Mouse (Mus musculus): ENCODE data around the gene Wdr81. TPM values are rescaled to one million over a fixed set of nuclear protein-coding genes. Genes with fewer than 3 reads are reported as not detected.

The Wdr81 gene
- total RNA-seq, 2 experiments from 2014 or later: 22.5 TPM

DNA sequence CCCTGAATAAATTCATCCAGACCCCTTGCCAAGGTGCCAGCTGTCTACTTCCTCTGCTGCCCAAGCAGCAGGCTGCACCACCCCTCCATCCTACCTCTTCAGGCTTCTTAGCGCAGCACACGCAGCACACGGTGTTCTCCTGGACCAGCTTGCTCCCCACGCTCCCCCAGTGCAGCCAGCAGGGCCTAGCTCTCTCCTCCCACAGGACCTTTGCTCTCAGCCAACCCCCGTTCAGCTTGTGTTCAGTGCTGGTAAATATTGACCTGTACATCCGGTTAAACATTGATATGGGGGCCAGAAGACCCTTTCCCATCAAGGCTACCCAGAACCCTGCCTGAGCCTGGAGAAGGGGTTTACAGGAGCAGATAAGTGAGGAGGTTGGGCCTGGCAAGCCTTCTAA is 15.2 kb downstream of the Wdr81 start, which contains the start of gene Serpinf2:
TSS of gene Serpinf2 (minus strand) at position 229 of the 400 bp plus-strand sequence.
- no peak for DNase-seq (ENCODE audit: low spot score in 2 of 2)

DNA sequence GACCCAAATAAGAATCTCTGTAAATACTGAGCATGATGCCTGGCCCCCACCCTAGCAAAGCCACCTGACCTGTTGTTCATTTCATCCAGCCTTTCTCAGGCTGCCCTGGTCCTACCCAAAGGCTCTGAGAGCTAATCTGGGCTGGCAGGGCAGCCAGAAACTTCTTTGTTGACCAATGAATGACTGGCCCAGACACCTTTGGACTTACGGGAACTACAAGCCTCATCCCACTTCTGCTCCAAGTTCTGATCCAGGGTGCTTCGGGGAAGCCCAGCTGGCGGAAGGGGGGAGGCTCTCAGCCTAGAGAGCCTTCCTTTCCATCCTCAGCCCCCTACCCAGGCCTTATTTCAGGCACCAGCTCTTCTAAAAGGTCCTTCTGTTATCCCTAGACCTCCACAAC is 15.7 kb downstream of the Wdr81 start:
- DNase-seq (ENCODE audit: low spot score in 2 of 2): no peak

DNA sequence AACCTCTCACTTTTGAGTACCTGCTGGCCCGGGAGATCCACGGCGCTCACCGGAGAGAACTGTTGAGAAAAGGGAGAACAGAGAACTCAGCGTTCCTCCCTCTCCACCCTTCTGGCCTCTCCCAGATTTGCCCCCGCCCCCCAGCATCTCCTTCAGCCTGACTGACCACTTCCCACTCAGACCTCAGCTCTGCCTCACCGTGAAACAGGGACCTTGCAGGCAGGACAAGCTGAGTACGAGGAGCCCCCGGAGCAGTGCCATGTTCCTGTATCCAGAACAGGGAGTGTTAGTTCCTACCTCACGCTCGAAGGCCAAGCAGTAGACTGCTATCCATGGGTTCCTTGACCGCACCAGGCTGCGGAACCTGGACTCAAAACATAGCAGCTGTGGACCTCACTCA is 16.3 kb downstream of the Wdr81 start:
- no peak for DNase-seq (ENCODE audit: low spot score in 2 of 2)

DNA sequence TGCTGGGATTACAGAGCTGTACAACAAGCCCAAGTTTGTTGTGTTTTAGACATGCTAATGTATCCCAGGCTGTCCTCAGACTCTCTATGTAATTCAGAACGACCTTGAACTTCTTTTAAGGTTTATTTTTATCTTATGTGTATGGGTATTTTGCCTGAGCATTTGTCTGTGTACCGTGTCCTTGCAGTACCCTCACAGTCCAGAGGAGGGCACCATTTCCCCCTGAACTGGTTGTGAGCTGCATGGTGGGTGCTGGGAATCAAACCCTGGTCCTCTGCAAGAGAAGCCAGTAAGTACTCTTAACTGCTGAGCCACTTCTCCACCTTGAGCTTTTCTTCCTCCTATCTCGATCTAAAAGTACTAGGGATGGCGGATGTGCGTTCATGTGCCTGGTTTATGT is 20.4 kb downstream of the Wdr81 start:
- no peak for DNase-seq (ENCODE audit: low spot score in 2 of 2)

DNA sequence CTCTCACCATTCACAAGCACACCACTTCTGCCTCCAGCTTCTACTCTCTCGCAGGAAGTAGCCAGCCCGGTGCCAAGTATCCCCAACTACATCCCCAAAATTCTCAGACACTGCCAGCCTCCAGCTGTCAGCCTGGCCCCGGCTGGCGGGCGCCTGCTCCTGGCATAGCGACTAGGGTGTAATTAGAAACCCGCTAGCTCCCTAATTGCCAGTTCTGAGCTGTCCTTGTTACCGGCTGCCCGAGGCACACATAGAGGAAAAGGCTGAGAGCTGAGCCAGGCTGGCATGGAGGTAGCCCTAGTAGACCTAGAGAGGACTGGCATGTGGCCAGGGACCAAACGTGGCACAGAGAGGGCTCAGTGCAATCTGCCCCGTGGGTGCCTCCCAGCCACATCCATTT is 23.2 kb downstream of the Wdr81 start:
- peak; percentile 81 to 95 for DNase-seq (ENCODE audit: low spot score in 2 of 2)

DNA sequence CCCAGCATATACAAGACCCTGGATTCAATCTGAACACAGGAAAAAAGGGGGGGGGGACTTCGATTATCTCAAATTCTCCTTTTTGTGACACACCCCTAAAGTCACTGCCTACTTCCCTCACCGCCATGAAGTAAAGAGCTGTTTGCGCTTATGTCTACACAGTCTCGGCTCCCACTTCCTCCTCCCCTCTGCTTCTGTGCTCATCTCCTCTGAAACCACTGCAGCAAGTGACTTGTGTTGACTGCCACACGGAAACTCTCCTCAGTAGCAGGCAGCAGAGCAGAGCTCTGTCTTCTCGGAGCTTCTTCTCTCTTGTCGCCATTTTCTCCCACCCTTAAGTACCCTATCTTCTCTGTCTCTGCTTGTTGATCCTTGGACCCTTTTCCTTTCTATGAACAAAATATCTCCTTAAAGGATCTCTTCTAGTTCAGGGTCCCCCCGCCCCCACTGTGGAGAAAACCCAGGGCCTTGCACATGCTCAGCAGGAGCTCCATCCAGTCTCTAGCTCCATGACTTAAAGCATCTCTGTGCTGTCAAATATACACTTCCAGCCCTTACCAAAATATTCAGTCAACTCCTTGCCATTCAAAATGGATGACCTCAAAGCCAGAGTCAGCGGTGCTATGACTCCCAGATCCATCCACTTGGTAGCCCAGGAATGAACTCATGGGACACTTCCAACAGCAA is 25.4 kb downstream of the Wdr81 start:
- DNase-seq (ENCODE audit: low spot score in 2 of 2): no peak

DNA sequence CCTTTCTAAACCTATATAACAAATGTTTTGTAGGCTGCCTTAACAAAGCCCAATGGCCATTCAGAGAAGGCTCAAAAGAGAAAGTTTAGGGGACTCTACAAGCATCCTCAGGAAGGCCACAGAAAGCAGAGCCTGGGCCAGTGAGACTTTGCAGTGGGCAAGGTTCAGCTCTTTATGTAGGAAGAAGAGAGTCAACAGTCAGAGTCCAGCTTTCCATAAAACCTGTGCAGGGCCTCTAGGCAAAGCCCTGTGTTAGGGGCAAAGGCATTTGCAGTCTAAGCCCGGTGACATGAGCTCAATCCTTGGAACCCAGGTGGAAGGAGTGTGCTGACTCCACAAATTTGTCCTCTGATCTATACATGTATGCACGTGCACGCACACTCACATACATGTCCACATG is 30.1 kb downstream of the Wdr81 start:
- no peak for DNase-seq (ENCODE audit: low spot score in 2 of 2)

DNA sequence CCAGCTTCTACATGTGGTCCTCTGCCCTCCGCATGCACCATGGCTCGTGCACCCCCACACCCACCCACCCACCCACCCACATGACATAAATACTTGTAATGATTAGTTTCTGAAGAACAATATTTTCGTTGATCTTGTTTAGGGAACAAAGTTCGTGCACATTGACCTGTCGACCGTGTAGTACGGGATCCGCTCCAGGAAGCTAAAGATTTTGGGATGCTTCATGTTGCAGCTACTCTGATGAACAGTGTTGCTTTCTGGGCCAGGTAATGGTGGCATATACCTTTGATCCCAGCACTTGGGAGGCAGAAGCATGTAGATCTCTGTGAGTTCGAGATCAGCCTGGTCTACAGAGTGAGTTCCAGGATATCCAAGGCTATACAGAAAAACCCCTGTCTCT is 30.5 kb downstream of the Wdr81 start:
- no peak for DNase-seq (ENCODE audit: low spot score in 2 of 2)

DNA sequence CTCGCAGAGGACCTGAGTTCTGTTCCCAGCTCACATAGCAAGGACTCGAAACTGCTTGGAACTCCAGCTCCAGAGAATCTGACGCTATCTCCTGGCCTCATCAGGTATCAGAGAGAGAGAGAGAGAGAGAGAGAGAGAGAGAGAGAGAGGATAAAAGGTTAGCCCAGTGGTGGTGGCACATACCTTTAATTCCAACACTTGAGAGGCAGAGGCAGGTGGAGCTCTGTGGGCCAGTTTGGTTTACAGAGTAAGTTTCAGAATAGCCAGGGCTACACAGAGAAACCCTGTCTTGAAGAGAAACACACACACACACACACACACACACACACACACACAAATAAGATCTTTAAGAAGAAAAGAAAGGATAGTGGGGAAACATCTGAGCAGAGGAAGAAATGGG is 31.4 kb downstream of the Wdr81 start:
- no peak for DNase-seq (ENCODE audit: low spot score in 2 of 2)

DNA sequence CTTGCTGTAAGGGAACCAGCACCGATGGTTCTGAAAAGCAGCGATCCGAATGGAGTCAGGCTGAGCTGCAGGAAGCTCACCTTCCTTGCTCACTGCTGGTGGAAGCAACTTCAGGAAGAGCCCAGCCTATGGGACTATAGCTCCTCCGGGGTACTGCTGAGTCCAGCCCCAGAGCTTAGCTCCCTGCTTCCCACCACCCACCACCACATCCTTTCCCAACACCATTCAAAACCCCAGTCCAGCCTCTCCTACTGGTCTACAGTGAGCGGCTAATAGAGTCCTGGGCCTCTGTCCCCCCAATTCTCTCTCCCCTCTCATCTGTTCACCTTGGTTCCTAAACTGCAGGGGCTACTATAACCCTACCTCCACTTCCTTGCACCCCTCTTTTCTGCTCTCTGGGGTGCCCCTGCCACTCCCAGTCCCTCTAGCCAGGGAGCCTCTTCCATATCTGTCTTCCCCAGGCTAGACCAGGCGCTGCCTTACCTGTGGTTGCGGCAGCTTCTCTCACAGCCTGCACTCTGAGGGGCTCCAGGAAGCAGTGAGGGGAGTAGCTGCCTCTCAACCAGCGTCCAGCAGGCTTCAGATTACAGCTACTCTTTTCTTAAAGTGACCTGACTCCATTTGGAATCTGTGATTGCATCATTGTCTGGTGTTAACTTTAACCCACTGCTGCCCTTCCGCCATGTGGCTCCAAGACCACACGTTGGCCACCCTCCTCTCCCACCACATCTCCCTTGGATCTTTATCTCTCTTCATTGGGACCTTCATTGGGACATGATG is 32.3 kb downstream of the Wdr81 start, which contains the start of gene Serpinf1:
TSS of gene Serpinf1 (minus strand) at position 689 of the 780 bp plus-strand sequence.
- DNase-seq (ENCODE audit: low spot score in 2 of 2): no peak

DNA sequence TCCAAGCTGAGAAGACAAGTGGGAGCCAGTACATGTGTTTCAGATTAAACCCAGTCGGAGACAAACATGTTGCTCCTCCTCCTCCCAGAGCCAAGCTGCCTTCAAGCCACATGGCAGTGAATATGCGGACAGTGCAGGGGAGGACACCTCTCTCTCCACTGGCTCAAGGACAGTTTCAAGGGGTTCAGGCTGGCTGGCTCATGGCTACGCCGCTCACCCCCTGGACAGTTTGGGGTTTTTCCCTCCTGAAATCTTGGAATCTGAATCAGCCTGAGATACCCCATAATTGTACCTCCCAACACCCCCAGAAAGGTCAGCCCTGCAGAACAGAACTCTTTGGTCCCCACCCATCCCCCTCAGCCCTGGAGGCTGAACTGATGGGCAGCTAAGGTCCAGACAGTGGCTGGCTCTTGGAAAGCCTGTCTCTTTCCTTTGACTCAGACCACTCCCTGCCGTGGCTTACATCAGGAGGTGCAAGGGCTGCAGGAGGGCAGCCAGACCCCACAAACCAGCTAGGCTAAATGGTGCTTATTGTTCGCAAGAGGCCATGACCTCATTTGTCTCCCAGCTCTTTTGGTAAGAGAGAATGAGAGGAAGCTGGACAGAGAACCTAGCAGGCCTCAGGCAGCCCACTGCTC is 33.0 kb downstream of the Wdr81 start:
- DNase-seq (ENCODE audit: low spot score in 2 of 2): no peak

DNA sequence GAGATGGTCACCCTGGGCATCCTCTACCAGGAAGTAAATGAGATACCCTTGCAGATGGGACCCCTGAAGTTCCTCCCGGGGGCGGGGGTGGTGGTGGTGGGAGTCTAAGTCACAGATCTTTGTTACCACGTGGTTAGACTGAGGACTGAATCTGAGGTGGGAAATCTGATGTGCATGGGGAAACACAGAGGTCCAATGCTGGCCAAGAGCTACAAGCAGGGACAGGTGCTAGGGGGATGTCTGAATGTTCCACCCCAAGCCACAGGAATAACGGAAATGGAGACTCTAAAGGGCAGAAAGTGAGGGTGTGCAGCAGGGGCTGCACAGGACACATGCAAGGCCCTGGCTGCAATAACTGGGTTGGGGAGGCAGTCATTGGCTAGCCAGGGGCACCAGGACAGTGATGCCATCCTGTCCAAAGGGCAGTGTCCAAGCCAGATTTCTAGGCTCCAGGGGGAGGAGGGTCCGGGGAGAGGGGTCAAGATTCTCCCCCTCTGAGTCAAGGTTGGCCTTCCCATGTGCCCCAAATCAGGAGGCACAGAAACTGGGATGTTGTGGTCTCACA is 33.6 kb downstream of the Wdr81 start:
- no peak for DNase-seq (ENCODE audit: low spot score in 2 of 2)

DNA sequence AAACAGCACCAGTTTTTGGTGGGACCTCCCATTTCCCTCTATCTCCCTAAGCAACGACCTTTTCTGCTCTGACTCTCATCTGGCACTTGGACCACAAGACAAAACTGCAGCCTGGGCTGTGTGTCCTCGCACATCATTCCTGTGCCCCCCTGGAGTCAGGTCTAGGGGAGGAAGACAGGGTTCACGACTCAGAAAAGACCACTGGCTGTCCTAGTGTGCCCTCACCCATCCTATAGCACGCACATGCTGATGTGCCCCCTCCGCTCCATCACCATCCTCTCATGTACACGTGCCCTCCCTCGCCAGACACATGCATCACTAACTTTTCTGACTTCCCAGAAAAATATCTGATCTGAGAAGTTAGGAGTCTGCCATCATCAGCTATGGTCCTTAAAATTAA is 34.5 kb downstream of the Wdr81 start:
- no peak for DNase-seq (ENCODE audit: low spot score in 2 of 2)

DNA sequence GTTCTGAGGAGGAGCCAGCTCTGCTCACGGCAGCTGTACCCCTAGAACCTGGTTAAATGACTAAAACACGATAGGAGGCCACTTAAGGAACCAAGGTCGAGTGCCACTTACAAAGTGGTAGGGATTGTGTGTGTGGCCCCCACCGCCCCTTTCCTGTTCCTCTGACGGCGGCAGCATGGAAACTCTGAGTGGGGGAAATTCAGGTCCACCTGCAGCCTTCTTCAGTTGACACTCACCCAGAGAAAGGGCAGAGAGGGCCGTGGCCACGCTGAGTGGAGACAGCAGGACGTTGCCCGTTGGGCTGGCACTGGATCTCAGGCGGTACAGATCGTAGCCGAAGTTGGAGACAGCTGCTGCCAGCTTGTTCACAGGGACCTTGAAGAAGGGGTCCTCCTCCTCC is 38.5 kb downstream of the Wdr81 start:
- no peak for DNase-seq (ENCODE audit: low spot score in 2 of 2)

DNA sequence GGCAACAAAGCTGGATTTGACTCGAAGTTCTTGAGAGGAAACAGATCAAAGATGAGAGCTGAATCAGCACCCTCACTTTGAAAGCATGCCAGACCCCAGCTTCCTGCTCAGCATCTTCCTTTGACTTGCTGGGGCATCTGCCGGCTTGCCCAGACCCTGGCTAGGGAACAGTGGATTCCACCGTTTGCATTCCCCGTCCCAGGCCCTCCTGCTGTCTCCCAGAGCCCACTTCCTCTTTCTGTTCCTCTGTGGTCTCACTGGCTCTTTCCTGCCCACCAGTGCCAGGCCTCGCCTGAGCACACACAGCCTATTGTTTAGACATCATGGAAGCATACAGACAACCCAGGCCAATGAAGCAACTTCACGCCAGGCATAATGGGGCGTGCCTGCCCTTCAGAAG is 39.4 kb downstream of the Wdr81 start:
- DNase-seq (ENCODE audit: low spot score in 2 of 2): no peak

DNA sequence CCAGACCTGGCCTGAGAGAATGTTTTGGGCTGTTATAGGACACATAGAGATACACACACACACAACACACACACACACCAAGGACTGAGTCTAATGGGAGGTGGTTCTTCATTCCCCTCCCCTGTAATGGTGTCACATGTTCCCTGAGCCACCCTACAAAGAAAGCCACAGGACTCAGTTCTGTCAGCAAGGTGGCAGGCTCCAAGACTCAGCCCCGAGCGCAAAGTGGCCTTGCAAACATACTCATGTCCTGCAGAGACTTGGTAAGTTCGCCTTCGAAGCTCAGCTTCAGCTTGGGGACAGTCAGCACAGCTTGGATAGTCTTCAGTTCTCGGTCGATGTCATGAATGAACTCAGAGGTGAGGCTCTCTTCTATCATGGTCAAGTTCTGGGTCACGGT is 43.9 kb downstream of the Wdr81 start:
- no peak for DNase-seq (ENCODE audit: low spot score in 2 of 2)

DNA sequence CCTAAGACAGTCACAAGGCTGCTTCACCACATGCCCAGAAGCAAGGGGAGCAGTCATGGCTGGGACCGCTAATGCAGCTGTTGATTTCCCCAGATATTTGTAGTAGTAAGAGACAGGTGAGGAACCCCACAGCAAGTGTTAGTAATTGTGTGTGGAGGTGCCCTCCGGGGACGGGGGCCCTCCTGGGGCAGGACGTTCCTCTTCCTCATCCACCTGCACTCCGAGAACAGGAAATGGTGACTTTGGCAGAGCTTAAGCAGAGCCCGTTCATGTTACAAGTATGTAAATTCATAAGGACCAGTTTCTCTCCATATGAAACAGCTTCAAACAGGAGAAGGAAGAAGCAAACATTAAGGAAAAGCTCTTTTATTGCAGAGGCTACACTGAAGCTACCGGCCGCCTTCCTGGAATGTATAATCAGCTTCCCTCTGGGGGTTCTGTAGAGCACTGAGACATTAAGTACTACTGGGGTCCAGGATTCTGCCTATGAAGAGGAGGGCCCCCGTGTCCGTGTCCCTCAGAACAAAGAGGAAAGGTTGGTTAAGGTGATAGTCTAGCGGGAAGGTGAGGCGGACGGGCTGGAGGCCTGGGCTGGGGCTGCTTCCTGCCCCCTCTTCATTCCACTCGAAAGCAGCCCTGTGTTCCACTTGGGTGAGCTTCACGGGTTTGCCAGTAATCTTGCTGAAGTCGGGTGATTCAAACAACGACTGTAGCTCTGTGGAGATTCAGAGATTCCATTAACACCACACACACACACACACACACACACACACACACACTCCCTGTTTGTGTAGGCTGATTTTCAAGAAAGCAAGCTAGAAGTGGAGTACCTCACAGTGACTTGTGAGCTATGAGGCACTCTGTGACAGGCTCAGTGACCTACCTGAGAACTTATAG is 44.6 kb downstream of the Wdr81 start:
- no peak for DNase-seq (ENCODE audit: low spot score in 2 of 2)

DNA sequence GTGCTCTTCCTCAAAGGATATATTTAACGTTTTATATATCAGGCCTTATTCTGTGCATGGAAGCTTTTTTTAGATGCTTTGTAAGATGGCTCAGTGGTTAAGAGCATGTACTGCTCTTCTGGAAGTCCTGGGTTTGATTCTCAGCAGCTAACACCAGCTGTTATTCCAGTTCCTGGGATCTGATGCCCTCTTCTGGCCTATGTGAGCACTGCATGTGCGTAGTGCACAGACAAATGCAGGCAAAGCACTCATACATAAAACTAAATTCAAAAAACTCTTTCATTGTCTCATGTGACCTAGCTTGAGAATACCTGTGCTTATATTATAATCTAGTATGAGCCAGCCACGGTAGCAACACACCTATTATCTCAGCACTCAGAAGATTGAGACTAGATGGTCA is 47.7 kb downstream of the Wdr81 start:
- no peak for DNase-seq (ENCODE audit: low spot score in 2 of 2)

DNA sequence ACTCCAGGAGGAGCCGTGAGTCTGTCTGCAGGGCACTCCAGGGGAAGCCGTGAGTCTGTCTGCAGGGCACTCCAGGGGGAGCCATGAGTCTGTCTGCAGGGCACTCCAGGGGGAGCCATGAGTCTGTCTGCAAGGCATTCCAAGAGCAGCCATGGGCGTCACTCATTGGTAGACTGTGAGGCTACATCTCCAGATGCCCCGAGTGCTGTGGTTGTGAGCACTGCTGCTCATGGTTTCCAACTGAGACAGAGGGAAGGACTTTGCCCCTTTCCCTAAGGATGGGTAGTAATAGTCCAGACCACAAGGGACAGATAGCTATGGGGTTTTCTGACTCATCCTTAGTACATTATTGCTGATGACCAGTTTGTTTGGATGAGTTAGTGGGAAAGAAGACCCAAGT is 48.4 kb downstream of the Wdr81 start:
- no peak for DNase-seq (ENCODE audit: low spot score in 2 of 2)

DNA sequence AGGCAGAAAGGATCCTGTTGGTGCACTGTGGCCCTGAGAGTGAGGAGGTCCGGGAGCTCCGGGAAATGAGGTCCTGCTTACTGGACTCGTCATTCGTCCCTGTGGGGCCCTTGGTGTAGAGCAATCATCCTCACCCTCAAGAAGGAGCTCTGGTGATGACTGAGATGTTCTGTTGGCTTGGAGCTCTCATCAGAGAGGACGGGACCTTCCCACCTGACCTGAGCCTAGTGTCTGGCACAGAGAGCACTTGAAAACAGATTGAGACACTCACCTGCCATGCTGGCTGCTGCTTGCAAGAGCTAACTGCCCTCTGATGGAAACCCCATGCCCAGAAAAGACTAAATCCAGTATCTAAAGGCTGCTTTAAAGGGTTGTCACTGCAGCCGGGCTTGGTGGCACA is 49.7 kb downstream of the Wdr81 start:
- no peak for DNase-seq (ENCODE audit: low spot score in 2 of 2)

Data from layer of hippocampus, postnatal 14 days (tissue).